Mouse (Mus musculus): ENCODE measurements at regions not wholly inside any gene's neighbourhood (a gene's known extent, or its start where the extent isn't known, plus 50 kb on each side); places are given as distances from the start of the nearest gene placed in this dataset.

GRCm38 (mm10) chr2:81549158-81549557, 503.9 kb upstream of the Zfp804a start:
- no peak for TF ChIP-seq CTCF (IDR thresholded peaks at IDR 0.05; ENCODE audit: borderline replicate concordance, insufficient read depth, low read depth, low read length)
- TF ChIP-seq POLR2A (IDR thresholded peaks at IDR 0.05; ENCODE audit: borderline replicate concordance, insufficient read depth, low read length) = no peak

Measured in cerebellum, adult 2 months (tissue).